Mouse (Mus musculus) spleen, adult 2 months (tissue): Measurements from ENCODE around the gene Fut11.

Experiments used
- CTCF ChIP-seq: fragments of 200-500 bp; IDR thresholded peaks from 2 replicates; pipeline ENCODE4 v1.5.1; 2011; ENCODE audit warnings: mild to moderate bottlenecking, inconsistent platforms; ENCODE audit not compliant: insufficient read depth, insufficient read length, insufficient replicate concordance; ENCODE audit errors: extremely low read depth
- POLR2A ChIP-seq: fragments of 200-500 bp; IDR thresholded peaks from 2 replicates; pipeline ENCODE4 v1.6.1; 2011; ENCODE audit warnings: low read depth, low read length, inconsistent platforms

- TF ChIP-seq POLR2A (no peak), CTCF (no peak)
Observed at GRCm38 (mm10) chr14:20672990-20673389, 21.8 kb upstream of the Fut11 start.
